Mouse (Mus musculus): ENCODE measurements at regions not wholly inside any gene's neighbourhood (a gene's known extent, or its start where the extent isn't known, plus 50 kb on each side); places are given as distances from the start of the nearest gene placed in this dataset.
"Not testable (repeated sequence)": the region's sequence is repeated elsewhere in the genome, so short reads cannot be mapped to it uniquely, and the experiment has no call there.

DNA sequence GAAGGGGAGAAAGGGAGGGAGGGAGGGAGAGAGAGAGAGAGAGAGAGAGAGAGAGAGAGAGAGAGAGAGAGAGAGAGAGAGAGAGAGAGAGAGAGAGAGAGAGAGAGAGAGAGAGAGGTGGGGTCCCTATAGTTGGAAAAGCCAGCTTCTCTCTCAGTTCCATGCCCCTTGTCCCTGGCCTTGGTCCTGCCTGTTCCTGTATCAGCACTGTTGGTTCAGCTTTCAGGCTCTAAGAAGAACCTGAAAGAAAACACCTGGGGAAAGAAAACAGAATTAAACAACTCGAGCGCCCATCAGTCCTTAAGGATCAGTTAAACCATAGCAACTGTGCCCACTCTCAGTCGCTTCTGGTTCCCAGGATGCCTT lies 160.5 kb upstream of the Myt1l start:
- H3K4me3 ChIP-seq (ENCODE audit: low read depth, low read length); H3K27me3 ChIP-seq (ENCODE audit: control insufficient read depth, insufficient read depth, low read depth, low read length); ATAC-seq; H3K9me3 ChIP-seq (replicated peaks; ENCODE audit: control insufficient read depth, low read length, poor library complexity, severe bottlenecking); H3K36me3 ChIP-seq (ENCODE audit: control insufficient read depth, insufficient read depth, low read length): not testable (repeated sequence)
- Histone ChIP-seq H3K4me1 (ENCODE audit: control insufficient read depth, insufficient read depth, low read length) (peaks cover 20% of the 10 kb centered on the region), H3K4me2 (ENCODE audit: low read length) (peak overlapping the region; percentile 47), H3K27ac (ENCODE audit: low read length) (peak overlapping the region; percentile 88), H3K9ac (ENCODE audit: low read depth, low read length) (peak overlapping the region; percentile 57; the same call in 1 of the 2 replicates)
- WGBS: 15% methylated on average over 3 of the region's 3 CpGs

- ATAC-seq: peak; percentile 91
- WGBS: 3% methylated on average over 19 of the region's 19 CpGs
- no peaks in the 10 kb centered on the region for H3K36me3 ChIP-seq (ENCODE audit: control insufficient read depth, insufficient read depth, low read length)
Observed at GRCm38 (mm10) chr12:29368107-29368819, 159.9 kb upstream of the Myt1l start.

DNA sequence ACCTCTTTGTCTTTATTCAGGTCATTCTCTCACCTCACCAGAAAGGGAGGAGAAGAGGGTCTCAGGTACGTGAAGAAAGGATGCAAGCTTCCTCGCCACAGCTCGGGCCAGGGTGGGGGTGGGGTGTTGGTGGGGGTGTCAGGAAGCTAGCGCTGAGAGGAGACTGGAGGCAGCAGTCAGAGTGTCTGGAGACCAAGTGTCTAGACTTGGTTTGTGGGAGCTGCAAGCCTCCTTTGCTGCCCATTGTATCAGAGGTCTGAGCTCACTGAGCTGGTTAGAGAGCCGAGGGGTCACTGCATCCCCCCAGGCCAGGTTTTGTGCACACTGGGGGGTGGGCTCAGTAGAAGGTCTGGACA lies 159.4 kb upstream of the Myt1l start:
- peaks cover 20% of the 10 kb centered on the region for H3K4me1 ChIP-seq (ENCODE audit: control insufficient read depth, insufficient read depth, low read length)
- no peaks in the 10 kb centered on the region for H3K27me3 ChIP-seq (ENCODE audit: control insufficient read depth, insufficient read depth, low read depth, low read length)
- H3K4me2 ChIP-seq (ENCODE audit: low read length): peak overlapping the region; percentile 47
- peak overlapping the region; percentile 88 for H3K27ac ChIP-seq (ENCODE audit: low read length)
- peak overlapping the region; percentile 19; the same call in 1 of the 2 replicates for H3K4me3 ChIP-seq (ENCODE audit: low read depth, low read length)
- WGBS: 5% methylated on average over 5 of the region's 5 CpGs
- peak overlapping the region; percentile 57 for H3K9ac ChIP-seq (ENCODE audit: low read depth, low read length)
- peak; percentile 41 for ATAC-seq
- H3K36me3 ChIP-seq (ENCODE audit: control insufficient read depth, insufficient read depth, low read length): no peaks in the 10 kb centered on the region
- H3K9me3 ChIP-seq (replicated peaks; ENCODE audit: control insufficient read depth, low read length, poor library complexity, severe bottlenecking): no peaks in the 10 kb centered on the region

More at GRCm38 (mm10) chr12:29368107-29368819, 159.9 kb upstream of the Myt1l start:
- Histone ChIP-seq H3K27ac (ENCODE audit: low read length) (peak overlapping the region; percentile 88), H3K4me2 (ENCODE audit: low read length) (peak overlapping the region; percentile 47), H3K9me3 (replicated peaks; ENCODE audit: control insufficient read depth, low read length, poor library complexity, severe bottlenecking) (no peaks in the 10 kb centered on the region), H3K9ac (ENCODE audit: low read depth, low read length) (peak overlapping the region; percentile 57), H3K27me3 (ENCODE audit: control insufficient read depth, insufficient read depth, low read depth, low read length) (no peaks in the 10 kb centered on the region), H3K4me1 (ENCODE audit: control insufficient read depth, insufficient read depth, low read length) (peaks cover 20% of the 10 kb centered on the region), H3K4me3 (ENCODE audit: low read depth, low read length) (peak overlapping the region; percentile 19; the same call in 1 of the 2 replicates)

DNA sequence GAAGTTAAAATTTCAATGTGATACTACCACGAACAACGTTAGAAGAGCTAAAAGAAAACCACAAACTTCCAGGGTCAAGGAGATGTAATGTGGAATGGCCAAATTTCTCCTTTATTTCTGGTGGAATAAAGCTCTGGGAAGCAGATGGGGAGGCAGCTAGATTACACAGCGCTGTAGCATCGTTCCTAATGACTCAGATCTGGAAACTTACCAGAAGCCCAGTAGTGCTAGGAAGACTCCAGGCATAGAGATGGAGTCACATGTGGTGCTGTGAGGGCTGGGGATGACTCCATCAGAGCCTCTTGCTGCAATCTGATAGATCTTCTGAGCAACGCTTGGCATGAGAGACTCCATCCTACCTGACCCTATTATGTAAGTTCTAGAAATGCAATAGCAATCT lies 136.4 kb upstream of the Myt1l start:
- no peaks in the 10 kb centered on the region for H3K27me3 ChIP-seq (ENCODE audit: control insufficient read depth, insufficient read depth, low read depth, low read length)
- no peaks in the 10 kb centered on the region for H3K9me3 ChIP-seq (replicated peaks; ENCODE audit: control insufficient read depth, low read length, poor library complexity, severe bottlenecking)
- 89% methylated on average over 5 of the region's 5 CpGs for WGBS
- H3K4me1 ChIP-seq (ENCODE audit: control insufficient read depth, insufficient read depth, low read length): 0 out of 2 replicates have a peak, but pooled peaks cover 4% of the 10 kb centered on the region
- no peaks in the 10 kb centered on the region for H3K36me3 ChIP-seq (ENCODE audit: control insufficient read depth, insufficient read depth, low read length)
- no peak for ATAC-seq
- H3K27ac ChIP-seq (ENCODE audit: low read length): no peak overlapping the region
- H3K4me3 ChIP-seq (ENCODE audit: low read depth, low read length): no peak overlapping the region
- no peak overlapping the region for H3K9ac ChIP-seq (ENCODE audit: low read depth, low read length)
- H3K4me2 ChIP-seq (ENCODE audit: low read length): no peak overlapping the region

- 67% methylated on average over 1 of the region's 1 CpGs for WGBS
- 0 out of 2 replicates have a peak, but pooled peaks cover 4% of the 10 kb centered on the region for H3K4me1 ChIP-seq (ENCODE audit: control insufficient read depth, insufficient read depth, low read length)
- no peak overlapping the region for H3K4me2 ChIP-seq (ENCODE audit: low read length)
- no peaks in the 10 kb centered on the region for H3K36me3 ChIP-seq (ENCODE audit: control insufficient read depth, insufficient read depth, low read length)
- no peaks in the 10 kb centered on the region for H3K9me3 ChIP-seq (replicated peaks; ENCODE audit: control insufficient read depth, low read length, poor library complexity, severe bottlenecking)
- no peak overlapping the region for H3K9ac ChIP-seq (ENCODE audit: low read depth, low read length)
- H3K27ac ChIP-seq (ENCODE audit: low read length): no peak overlapping the region
- no peak overlapping the region for H3K4me3 ChIP-seq (ENCODE audit: low read depth, low read length)
- ATAC-seq: no peak
- no peaks in the 10 kb centered on the region for H3K27me3 ChIP-seq (ENCODE audit: control insufficient read depth, insufficient read depth, low read depth, low read length)
Observed at GRCm38 (mm10) chr12:29394271-29394670, 133.9 kb upstream of the Myt1l start.

DNA sequence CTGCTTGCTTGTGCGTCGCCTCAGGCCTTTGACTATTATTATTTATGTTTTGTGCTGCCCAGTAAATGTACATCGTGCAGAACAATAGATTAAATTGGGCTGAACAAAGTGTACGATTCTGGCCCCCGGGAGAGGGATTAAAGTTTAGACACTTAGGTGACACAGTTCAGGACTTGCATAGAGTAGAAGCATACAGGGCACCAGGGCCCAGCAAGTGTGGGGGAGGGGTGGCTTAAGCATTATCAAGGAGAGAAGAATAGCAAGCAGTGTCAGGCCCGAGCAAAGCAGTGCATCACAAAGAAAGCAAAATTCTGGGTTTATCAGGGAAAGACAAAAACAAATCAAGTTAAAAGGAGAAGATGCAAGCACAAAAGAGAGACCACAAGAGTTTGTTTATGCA lies 133.3 kb upstream of the Myt1l start:
- H3K9ac ChIP-seq (ENCODE audit: low read depth, low read length): no peak overlapping the region
- no peak overlapping the region for H3K4me2 ChIP-seq (ENCODE audit: low read length)
- no peaks in the 10 kb centered on the region for H3K36me3 ChIP-seq (ENCODE audit: control insufficient read depth, insufficient read depth, low read length)
- whole genome bisulfite sequencing: 19% methylated on average over 6 of the region's 6 CpGs
- H3K27ac ChIP-seq (ENCODE audit: low read length): no peak overlapping the region
- 0 out of 2 replicates have a peak, but pooled peaks cover 4% of the 10 kb centered on the region for H3K4me1 ChIP-seq (ENCODE audit: control insufficient read depth, insufficient read depth, low read length)
- no peak for ATAC-seq
- no peaks in the 10 kb centered on the region for H3K27me3 ChIP-seq (ENCODE audit: control insufficient read depth, insufficient read depth, low read depth, low read length)
- H3K4me3 ChIP-seq (ENCODE audit: low read depth, low read length): no peak overlapping the region
- H3K9me3 ChIP-seq (replicated peaks; ENCODE audit: control insufficient read depth, low read length, poor library complexity, severe bottlenecking): no peaks in the 10 kb centered on the region

DNA sequence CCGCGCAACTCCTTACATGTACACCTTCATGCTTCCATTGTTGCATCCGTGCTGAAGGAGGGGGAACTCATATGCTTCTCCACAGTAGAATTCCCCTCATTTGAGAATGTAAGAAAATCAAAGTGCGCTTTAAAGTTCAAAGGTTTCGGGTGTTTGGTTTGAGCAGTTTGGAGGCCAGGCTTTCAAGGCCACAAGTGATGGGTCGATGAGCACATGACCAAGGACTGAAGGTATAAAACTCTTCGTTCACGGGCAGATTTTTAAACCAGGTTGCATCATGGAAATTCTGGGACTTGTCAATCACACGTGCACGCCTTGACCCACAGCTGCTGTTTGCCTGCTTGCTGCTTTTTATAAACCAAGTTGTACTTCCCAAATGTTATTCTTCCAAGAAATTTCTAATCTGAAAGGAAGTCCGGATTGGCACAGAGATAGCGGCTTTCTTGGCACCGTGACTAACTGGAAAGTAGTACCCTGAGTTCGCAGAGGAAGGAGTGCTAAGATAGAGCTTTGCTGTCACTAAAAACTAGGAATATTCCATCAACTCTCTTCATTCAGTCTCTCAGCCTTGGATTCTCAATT lies 132.7 kb upstream of the Myt1l start:
- Histone ChIP-seq H3K36me3 (ENCODE audit: control insufficient read depth, insufficient read depth, low read length) (no peaks in the 10 kb centered on the region), H3K27me3 (ENCODE audit: control insufficient read depth, insufficient read depth, low read depth, low read length) (no peaks in the 10 kb centered on the region), H3K27ac (ENCODE audit: low read length) (no peak overlapping the region), H3K9ac (ENCODE audit: low read depth, low read length) (no peak overlapping the region), H3K4me3 (ENCODE audit: low read depth, low read length) (no peak overlapping the region), H3K4me1 (ENCODE audit: control insufficient read depth, insufficient read depth, low read length) (0 out of 2 replicates have a peak, but pooled peaks cover 4% of the 10 kb centered on the region), H3K4me2 (ENCODE audit: low read length) (no peak overlapping the region), H3K9me3 (replicated peaks; ENCODE audit: control insufficient read depth, low read length, poor library complexity, severe bottlenecking) (no peaks in the 10 kb centered on the region)
- WGBS: 86% methylated on average over 14 of the region's 14 CpGs
- no peak for ATAC-seq

DNA sequence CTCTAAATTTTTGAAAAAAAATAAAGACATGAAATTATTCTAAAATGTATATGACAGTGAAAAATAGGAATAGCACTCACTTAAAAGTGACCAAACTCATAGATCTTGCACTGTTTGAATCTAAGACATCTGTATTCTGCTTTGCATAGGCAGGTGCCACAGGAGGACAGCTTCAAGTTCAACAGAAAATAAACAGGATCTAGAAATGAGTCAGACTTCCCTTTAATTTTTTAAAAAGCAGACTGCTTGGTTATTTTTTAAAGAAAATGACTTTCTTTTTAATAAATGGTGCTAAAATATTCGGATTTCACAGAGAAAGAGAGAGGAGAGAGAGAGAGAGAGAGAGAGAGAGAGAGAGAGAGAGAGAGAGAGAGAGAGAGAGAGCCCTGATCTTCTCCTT lies 123.8 kb upstream of the Myt1l start:
- no peaks in the 10 kb centered on the region for H3K9me3 ChIP-seq (replicated peaks; ENCODE audit: control insufficient read depth, low read length, poor library complexity, severe bottlenecking)
- WGBS: 32% methylated on average over 1 of the region's 1 CpGs
- no peaks in the 10 kb centered on the region for H3K27me3 ChIP-seq (ENCODE audit: control insufficient read depth, insufficient read depth, low read depth, low read length)
- no peak overlapping the region for H3K27ac ChIP-seq (ENCODE audit: low read length)
- H3K9ac ChIP-seq (ENCODE audit: low read depth, low read length): no peak overlapping the region
- H3K4me1 ChIP-seq (ENCODE audit: control insufficient read depth, insufficient read depth, low read length): no peaks in the 10 kb centered on the region
- H3K4me3 ChIP-seq (ENCODE audit: low read depth, low read length): no peak overlapping the region
- no peak for ATAC-seq
- no peaks in the 10 kb centered on the region for H3K36me3 ChIP-seq (ENCODE audit: control insufficient read depth, insufficient read depth, low read length)
- no peak overlapping the region for H3K4me2 ChIP-seq (ENCODE audit: low read length)

GRCm38 (mm10) chr12:29409336-29410055 lies 118.7 kb upstream of the Myt1l start:
- H3K27ac ChIP-seq (ENCODE audit: low read length): no peak overlapping the region
- H3K27me3 ChIP-seq (ENCODE audit: control insufficient read depth, insufficient read depth, low read depth, low read length): no peaks in the 10 kb centered on the region
- no peaks in the 10 kb centered on the region for H3K9me3 ChIP-seq (replicated peaks; ENCODE audit: control insufficient read depth, low read length, poor library complexity, severe bottlenecking)
- H3K4me1 ChIP-seq (ENCODE audit: control insufficient read depth, insufficient read depth, low read length): no peaks in the 10 kb centered on the region
- 78% methylated on average over 8 of the region's 8 CpGs for WGBS
- H3K9ac ChIP-seq (ENCODE audit: low read depth, low read length): no peak overlapping the region
- no peak for ATAC-seq
- no peak overlapping the region for H3K4me2 ChIP-seq (ENCODE audit: low read length)
- H3K4me3 ChIP-seq (ENCODE audit: low read depth, low read length): no peak overlapping the region
- no peaks in the 10 kb centered on the region for H3K36me3 ChIP-seq (ENCODE audit: control insufficient read depth, insufficient read depth, low read length)

Measured in midbrain, embryonic 16.5 days (tissue).